Mouse (Mus musculus) MEL (cell line): ENCODE measurements around the gene Gm10134.

Source experiments
- CHD2 ChIP-seq: IDR thresholded peaks from 2 replicates; pipeline ENCODE4 v1.6.1; 2011; ENCODE audit warnings: low read length, improper control_type of control experiment
- CTCF ChIP-seq, 3 experiments: IDR thresholded peaks in 2 of 3; conservative IDR thresholded peaks in 1 of 3; 2 replicates each; pipeline ENCODE4 v1.5.1; 2011 to 2012; ENCODE audit warnings: low read length in 3 of 3, low read depth in 2 of 3, mild to moderate bottlenecking in 2 of 3, improper control_type of control experiment in 1 of 3, inconsistent platforms in 1 of 3, mixed read lengths in 1 of 3, moderate library complexity in 1 of 3; ENCODE audit not compliant: control insufficient read depth in 1 of 3, insufficient read depth in 1 of 3, poor library complexity in 1 of 3, severe bottlenecking in 1 of 3
- EP300 ChIP-seq, 2 experiments: IDR thresholded peaks; 2 replicates each; pipeline ENCODE4 v1.6.1; 2011; ENCODE audit warnings: improper control_type of control experiment in 2 of 2, low read length in 2 of 2, low read depth in 1 of 2, mild to moderate bottlenecking in 1 of 2
- HCFC1 ChIP-seq: IDR thresholded peaks from 2 replicates; pipeline ENCODE4 v1.6.1; 2012; ENCODE audit warnings: low read depth, mild to moderate bottlenecking, inconsistent platforms, low read length, improper control_type of control experiment, moderate library complexity
- MAFK ChIP-seq: IDR thresholded peaks from 2 replicates; pipeline ENCODE4 v1.6.1; 2011; ENCODE audit warnings: low read depth, mild to moderate bottlenecking, low read length, improper control_type of control experiment, borderline replicate concordance
- MAZ ChIP-seq: IDR thresholded peaks from 2 replicates; pipeline ENCODE4 v1.6.1; 2012; ENCODE audit warnings: low read depth, mild to moderate bottlenecking, inconsistent platforms, low read length, improper control_type of control experiment
- POLR2A ChIP-seq, 2 experiments: IDR thresholded peaks; 2 replicates each; pipeline ENCODE4 v1.6.1; 2011 to 2012; ENCODE audit warnings: low read length in 2 of 2, mild to moderate bottlenecking in 2 of 2, control low read depth in 1 of 2, improper control_type of control experiment in 1 of 2, low read depth in 1 of 2, moderate library complexity in 1 of 2; ENCODE audit not compliant: control insufficient read depth in 1 of 2, insufficient read depth in 1 of 2, poor library complexity in 1 of 2
- POLR2AphosphoS5 ChIP-seq: IDR thresholded peaks from 2 replicates; pipeline ENCODE4 v1.6.1; 2012; ENCODE audit warnings: low read depth, borderline replicate concordance, mild to moderate bottlenecking, inconsistent platforms, low read length, moderate library complexity, mixed read lengths
- SMC3 ChIP-seq: IDR thresholded peaks from 2 replicates; pipeline ENCODE4 v1.6.1; 2011; ENCODE audit warnings: low read depth, low read length, improper control_type of control experiment
- TAL1 ChIP-seq: IDR thresholded peaks from 2 replicates; pipeline ENCODE4 v1.6.1; 2012; ENCODE audit warnings: mild to moderate bottlenecking, inconsistent platforms, low read length, moderate library complexity, mixed read lengths
- ZMIZ1 ChIP-seq: IDR thresholded peaks from 2 replicates; pipeline ENCODE4 v1.6.1; 2012; ENCODE audit warnings: low read depth, mild to moderate bottlenecking, inconsistent platforms, low read length, improper control_type of control experiment, moderate library complexity
- ZNF384 ChIP-seq: IDR thresholded peaks from 2 replicates; pipeline ENCODE4 v1.6.1; 2012; ENCODE audit warnings: low read depth, mild to moderate bottlenecking, inconsistent platforms, low read length, improper control_type of control experiment

DNA sequence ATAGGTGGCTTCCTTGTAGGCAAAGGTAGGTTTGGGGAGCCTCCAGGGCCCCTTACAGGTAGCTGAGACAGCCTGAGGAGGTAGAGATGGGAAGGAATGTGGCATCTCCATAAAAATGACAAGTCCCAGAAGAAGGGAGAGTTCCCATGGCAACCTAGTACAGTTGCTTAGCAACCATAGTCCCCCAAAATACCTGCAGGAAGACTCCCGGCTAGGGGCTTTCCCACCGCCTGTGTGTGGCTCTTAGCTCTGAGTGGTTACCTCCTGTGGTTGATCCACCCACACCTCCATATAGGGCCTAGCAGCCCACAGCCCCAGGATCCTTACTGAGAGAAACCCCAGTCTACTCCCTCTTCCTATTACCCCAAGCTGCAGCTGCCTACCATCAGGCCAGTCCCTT, 12.3 kb downstream of the Gm10134 start:
- no peak for TF ChIP-seq HCFC1
- no peak for TF ChIP-seq CTCF (IDR thresholded peaks at IDR 0.05 in 2 of 3, conservative IDR thresholded peaks at IDR 0.05 in 1 of 3; ENCODE audit: control insufficient read depth in 1 of 3, insufficient read depth in 1 of 3, low read depth in 2 of 3, low read length in 3 of 3, poor library complexity in 1 of 3, severe bottlenecking in 1 of 3)
- TF ChIP-seq MAZ: no peak
- TF ChIP-seq MAFK: no peak
- no peak for TF ChIP-seq ZNF384
- TF ChIP-seq CHD2: no peak
- no peak for TF ChIP-seq EP300 (IDR thresholded peaks at IDR 0.05; ENCODE audit: low read depth in 1 of 2, low read length in 2 of 2)
- TF ChIP-seq ZMIZ1: no peak
- TF ChIP-seq SMC3: no peak
- no peak for TF ChIP-seq TAL1
- no peak for TF ChIP-seq POLR2AphosphoS5
- no peak for TF ChIP-seq POLR2A (IDR thresholded peaks at IDR 0.05; ENCODE audit: control insufficient read depth in 1 of 2, insufficient read depth in 1 of 2, low read depth in 1 of 2, low read length in 2 of 2, poor library complexity in 1 of 2)
